Mouse (Mus musculus): ENCODE data around the gene Gm9837. TPM values are rescaled to one million over a fixed set of nuclear protein-coding genes. Genes with fewer than 3 reads are reported as not detected.

Gm9837 gene
- total and polyA plus RNA-seq, 2 experiments = not detected

DNA sequence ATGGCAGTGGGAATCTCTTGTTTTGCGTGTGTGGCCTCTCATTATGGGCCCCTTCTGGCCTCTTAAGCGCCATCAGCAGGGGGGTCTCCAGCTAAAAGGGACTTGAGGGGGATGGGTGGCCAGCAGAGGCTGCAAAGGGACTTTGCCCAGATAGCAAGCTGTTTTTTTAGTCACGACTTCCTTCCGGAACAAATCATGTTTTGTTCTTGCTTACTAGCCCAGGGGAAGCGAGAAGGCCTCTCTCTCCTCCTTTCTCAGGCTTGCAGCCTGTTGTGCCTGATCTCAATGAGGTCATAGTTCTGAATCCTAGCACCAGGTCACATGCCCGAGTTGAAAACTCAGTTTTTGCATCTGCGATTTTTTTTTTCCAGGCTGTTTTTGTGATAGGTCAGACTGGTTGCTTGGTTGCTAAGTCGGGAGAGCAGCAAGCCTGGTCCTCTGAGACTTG is 21.7 kb upstream of the Gm9837 start:
- Histone ChIP-seq H3K27ac (replicated peaks; ENCODE audit: insufficient read depth, low read depth, low read length) (no peak overlapping the region), H3K4me1 (ENCODE audit: control insufficient read depth, insufficient read depth, low read length) (peaks cover 4% of the 10 kb centered on the region; the same call in 1 of the 2 replicates), H3K4me3 (ENCODE audit: insufficient read depth, low read depth, low read length) (no peak overlapping the region), H3K36me3 (ENCODE audit: control insufficient read depth, insufficient read depth, low read length) (no peaks in the 10 kb centered on the region), H3K27me3 (ENCODE audit: control insufficient read depth, insufficient read depth, low read length) (no peaks in the 10 kb centered on the region), H3K9ac (ENCODE audit: low read depth, low read length) (no peak overlapping the region), H3K79me2 (ENCODE audit: control insufficient read depth, insufficient read depth, low read length) (no peaks in the 10 kb centered on the region)
- 46% methylated on average over 8 of the region's 8 CpGs for WGBS
- TF ChIP-seq CTCF (IDR thresholded peaks at IDR 0.05; ENCODE audit: low read depth, low read length) = no peak
- no peak for TF ChIP-seq POLR2A (IDR thresholded peaks at IDR 0.05; ENCODE audit: extremely low read depth, insufficient read depth, low read length)
- DNase-seq (ENCODE audit: extremely low read depth, low read depth, low spot score) = peak; percentile 13

DNA sequence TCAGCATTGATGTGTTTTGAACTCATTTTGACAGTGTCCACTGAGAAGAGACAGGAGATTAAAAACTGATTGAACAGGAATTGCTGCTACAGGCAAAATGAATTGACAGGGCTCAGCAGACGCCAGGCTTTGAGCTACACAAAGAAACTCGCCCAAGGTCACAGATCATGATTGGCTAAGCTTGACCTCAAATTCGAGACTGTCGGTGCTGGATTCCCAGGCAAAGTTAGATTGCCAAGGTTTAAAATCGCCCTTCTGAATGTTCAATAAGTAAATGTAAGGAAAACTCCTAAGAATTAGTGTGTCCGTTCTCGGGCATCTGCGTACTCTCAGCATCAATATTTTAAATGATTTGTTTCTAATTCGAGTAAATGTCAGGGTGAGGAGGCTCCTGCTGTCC is 19.1 kb upstream of the Gm9837 start:
- H3K9ac ChIP-seq (ENCODE audit: low read depth, low read length) = no peak overlapping the region
- TF ChIP-seq CTCF (IDR thresholded peaks at IDR 0.05; ENCODE audit: low read depth, low read length) = no peak
- no peak for TF ChIP-seq POLR2A (IDR thresholded peaks at IDR 0.05; ENCODE audit: extremely low read depth, insufficient read depth, low read length)
- no peaks in the 10 kb centered on the region for H3K36me3 ChIP-seq (ENCODE audit: control insufficient read depth, insufficient read depth, low read length)
- peaks cover 4% of the 10 kb centered on the region; the same call in 1 of the 2 replicates for H3K4me1 ChIP-seq (ENCODE audit: control insufficient read depth, insufficient read depth, low read length)
- H3K27ac ChIP-seq (replicated peaks; ENCODE audit: insufficient read depth, low read depth, low read length) = no peak overlapping the region
- H3K79me2 ChIP-seq (ENCODE audit: control insufficient read depth, insufficient read depth, low read length) = no peaks in the 10 kb centered on the region
- 81% methylated on average over 9 of the region's 9 CpGs for WGBS
- no peak overlapping the region for H3K4me3 ChIP-seq (ENCODE audit: insufficient read depth, low read depth, low read length)
- DNase-seq (ENCODE audit: extremely low read depth, low read depth, low spot score) = no peak
- H3K27me3 ChIP-seq (ENCODE audit: control insufficient read depth, insufficient read depth, low read length) = no peaks in the 10 kb centered on the region

DNA sequence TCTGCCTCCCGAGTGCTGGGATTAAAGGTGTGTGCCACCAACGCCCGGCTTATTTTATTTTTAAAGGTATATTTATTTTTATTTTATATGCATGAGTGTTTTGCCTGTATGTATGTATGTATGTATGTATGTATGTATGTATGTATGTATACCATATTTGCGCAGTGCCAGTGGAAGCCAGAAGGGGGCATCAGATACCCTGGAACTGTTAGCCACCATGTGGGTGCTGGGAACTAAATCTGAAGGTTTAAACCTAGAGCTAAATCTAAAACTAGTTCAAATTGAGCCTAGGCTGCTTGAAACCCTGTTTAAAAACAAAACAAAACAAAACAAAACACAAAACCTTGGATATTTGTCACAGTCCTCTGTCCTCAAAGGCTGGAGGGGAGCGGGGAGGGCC is 18.7 kb upstream of the Gm9837 start:
- TF ChIP-seq CTCF (IDR thresholded peaks at IDR 0.05; ENCODE audit: low read depth, low read length) (no peak), POLR2A (IDR thresholded peaks at IDR 0.05; ENCODE audit: extremely low read depth, insufficient read depth, low read length) (no peak)
- 98% methylated on average over 5 of the region's 5 CpGs for WGBS
- Histone ChIP-seq H3K27me3 (ENCODE audit: control insufficient read depth, insufficient read depth, low read length) (no peaks in the 10 kb centered on the region), H3K4me1 (ENCODE audit: control insufficient read depth, insufficient read depth, low read length) (peaks cover 4% of the 10 kb centered on the region; the same call in 1 of the 2 replicates), H3K79me2 (ENCODE audit: control insufficient read depth, insufficient read depth, low read length) (no peaks in the 10 kb centered on the region), H3K4me3 (ENCODE audit: insufficient read depth, low read depth, low read length) (no peak overlapping the region), H3K36me3 (ENCODE audit: control insufficient read depth, insufficient read depth, low read length) (no peaks in the 10 kb centered on the region), H3K27ac (replicated peaks; ENCODE audit: insufficient read depth, low read depth, low read length) (no peak overlapping the region), H3K9ac (ENCODE audit: low read depth, low read length) (no peak overlapping the region)
- no peak for DNase-seq (ENCODE audit: extremely low read depth, low read depth, low spot score)

DNA sequence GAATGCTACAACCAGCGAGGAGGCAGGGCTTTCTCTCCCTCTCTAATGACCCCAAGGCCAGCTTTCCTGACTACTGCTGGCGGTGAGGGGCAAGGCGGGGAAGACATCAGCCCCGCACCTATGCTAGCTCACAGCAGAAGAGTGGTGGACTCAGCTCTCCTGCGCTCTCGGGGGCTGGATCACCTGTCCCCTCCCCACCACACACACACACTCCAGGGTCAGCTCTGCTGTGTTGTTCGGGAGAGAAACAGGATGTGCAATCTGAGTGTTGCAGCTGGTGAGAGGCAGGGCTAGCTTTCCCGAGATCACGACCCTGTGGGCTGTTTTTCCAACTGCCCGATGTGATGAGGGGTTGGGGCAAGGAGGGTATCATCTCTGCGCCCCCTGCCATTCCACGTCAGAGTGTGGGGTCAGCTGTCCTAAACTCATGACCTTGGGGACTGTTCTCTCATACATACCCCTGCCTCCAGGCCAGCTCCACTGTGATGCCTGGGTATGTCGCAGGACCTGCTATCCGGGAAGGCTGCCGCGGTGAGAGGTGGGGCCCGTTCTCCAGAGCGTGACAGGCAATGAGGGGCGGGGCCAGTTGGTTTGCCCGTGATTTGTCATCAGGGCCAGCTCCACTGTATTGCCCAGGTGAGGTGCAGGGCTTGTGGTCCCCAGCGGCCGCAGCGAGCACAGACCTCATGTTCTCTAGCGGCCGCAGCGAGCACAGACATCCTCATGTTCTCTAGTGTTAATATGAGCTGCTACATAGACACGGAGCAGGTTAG is 16.7 kb upstream of the Gm9837 start:
- DNase-seq (ENCODE audit: extremely low read depth, low read depth, low spot score) = no peak
- Histone ChIP-seq H3K27ac (replicated peaks; ENCODE audit: insufficient read depth, low read depth, low read length) (no peak overlapping the region), H3K27me3 (ENCODE audit: control insufficient read depth, insufficient read depth, low read length) (no peaks in the 10 kb centered on the region), H3K79me2 (ENCODE audit: control insufficient read depth, insufficient read depth, low read length) (no peaks in the 10 kb centered on the region), H3K9ac (ENCODE audit: low read depth, low read length) (no peak overlapping the region), H3K4me1 (ENCODE audit: control insufficient read depth, insufficient read depth, low read length) (peaks cover 4% of the 10 kb centered on the region; the same call in 1 of the 2 replicates), H3K4me3 (ENCODE audit: insufficient read depth, low read depth, low read length) (no peak overlapping the region), H3K36me3 (ENCODE audit: control insufficient read depth, insufficient read depth, low read length) (no peaks in the 10 kb centered on the region)
- WGBS = 14% methylated on average over 27 of the region's 27 CpGs
- TF ChIP-seq POLR2A (IDR thresholded peaks at IDR 0.05; ENCODE audit: extremely low read depth, insufficient read depth, low read length) = no peak
- no peak for TF ChIP-seq CTCF (IDR thresholded peaks at IDR 0.05; ENCODE audit: low read depth, low read length)

DNA sequence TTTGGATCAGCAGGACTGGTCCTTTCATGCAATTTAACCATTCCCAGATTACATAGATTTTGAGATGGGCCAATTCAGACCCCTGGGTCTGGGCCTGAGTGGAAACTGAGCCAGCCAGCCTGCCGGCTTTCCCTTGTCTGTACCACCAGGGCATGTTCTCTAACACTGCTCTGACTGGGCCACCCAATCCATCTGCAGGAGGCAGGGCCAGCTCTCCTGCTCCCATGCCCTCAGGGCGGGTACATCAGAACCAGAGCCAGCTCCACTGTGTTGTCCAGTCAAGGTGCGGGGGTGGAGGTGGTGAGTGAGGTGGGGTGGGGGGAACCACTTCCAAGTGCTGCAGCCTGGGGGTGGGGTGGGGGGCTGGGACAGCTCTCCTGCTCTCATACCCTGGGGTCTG is 16.1 kb upstream of the Gm9837 start:
- Histone ChIP-seq H3K9ac (ENCODE audit: low read depth, low read length) (no peak overlapping the region), H3K4me1 (ENCODE audit: control insufficient read depth, insufficient read depth, low read length) (peaks cover 4% of the 10 kb centered on the region; the same call in 1 of the 2 replicates), H3K36me3 (ENCODE audit: control insufficient read depth, insufficient read depth, low read length) (no peaks in the 10 kb centered on the region), H3K27ac (replicated peaks; ENCODE audit: insufficient read depth, low read depth, low read length) (no peak overlapping the region), H3K27me3 (ENCODE audit: control insufficient read depth, insufficient read depth, low read length) (no peaks in the 10 kb centered on the region), H3K79me2 (ENCODE audit: control insufficient read depth, insufficient read depth, low read length) (no peaks in the 10 kb centered on the region), H3K4me3 (ENCODE audit: insufficient read depth, low read depth, low read length) (no peak overlapping the region)
- TF ChIP-seq CTCF (IDR thresholded peaks at IDR 0.05; ENCODE audit: low read depth, low read length) (no peak), POLR2A (IDR thresholded peaks at IDR 0.05; ENCODE audit: extremely low read depth, insufficient read depth, low read length) (no peak)
- no peak for DNase-seq (ENCODE audit: extremely low read depth, low read depth, low spot score)
- 89% methylated on average over 3 of the region's 3 CpGs for WGBS

DNA sequence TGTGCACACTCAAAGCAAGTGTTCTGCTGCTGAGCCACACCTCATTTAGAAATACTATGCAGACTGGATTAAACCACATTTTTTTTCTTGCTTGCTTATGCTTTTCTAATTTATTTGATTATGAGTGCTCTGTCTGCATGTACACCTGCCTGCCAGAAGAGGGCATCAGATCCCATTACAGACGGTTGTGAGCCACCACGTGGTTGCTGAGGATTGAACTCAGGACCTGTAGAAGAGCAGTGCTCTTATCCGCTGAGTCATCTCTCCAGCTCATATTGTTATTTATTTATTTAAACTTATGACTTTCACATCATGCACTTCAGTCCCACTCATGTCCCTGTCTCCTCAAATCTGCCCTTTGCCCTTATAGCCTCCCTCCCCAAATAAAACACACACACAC is 15.4 kb upstream of the Gm9837 start:
- H3K36me3 ChIP-seq (ENCODE audit: control insufficient read depth, insufficient read depth, low read length) = no peaks in the 10 kb centered on the region
- no peak overlapping the region for H3K27ac ChIP-seq (replicated peaks; ENCODE audit: insufficient read depth, low read depth, low read length)
- TF ChIP-seq POLR2A (IDR thresholded peaks at IDR 0.05; ENCODE audit: extremely low read depth, insufficient read depth, low read length) = no peak
- no peak for TF ChIP-seq CTCF (IDR thresholded peaks at IDR 0.05; ENCODE audit: low read depth, low read length)
- peaks cover 4% of the 10 kb centered on the region; the same call in 1 of the 2 replicates for H3K4me1 ChIP-seq (ENCODE audit: control insufficient read depth, insufficient read depth, low read length)
- no peak for DNase-seq (ENCODE audit: extremely low read depth, low read depth, low spot score)
- WGBS = 53% methylated on average over 3 of the region's 3 CpGs
- H3K4me3 ChIP-seq (ENCODE audit: insufficient read depth, low read depth, low read length) = no peak overlapping the region
- no peaks in the 10 kb centered on the region for H3K27me3 ChIP-seq (ENCODE audit: control insufficient read depth, insufficient read depth, low read length)
- no peak overlapping the region for H3K9ac ChIP-seq (ENCODE audit: low read depth, low read length)
- H3K79me2 ChIP-seq (ENCODE audit: control insufficient read depth, insufficient read depth, low read length) = no peaks in the 10 kb centered on the region

All from liver, adult 2 months (tissue).